Mouse (Mus musculus) liver (tissue): ENCODE data around the gene Foxn3.

ENCODE experiments used
- DNase-seq: peaks from one replicate; pipeline ENCODE4 v3.0.0-alpha.2; 2020; ENCODE audit warnings: mixed read lengths

Gene Foxn3

GRCm38 (mm10) chr12:99380124-99380523 is 183.3 kb downstream of the Foxn3 start:
- DNase-seq: no peak

- DNase-seq: no peak
Measured at GRCm38 (mm10) chr12:99378284-99378683, 185.1 kb downstream of the Foxn3 start.

- DNase-seq: no peak
Measured at GRCm38 (mm10) chr12:99377705-99378104, 185.7 kb downstream of the Foxn3 start.

- DNase-seq: no peak
Measured at GRCm38 (mm10) chr12:99377069-99377468, 186.3 kb downstream of the Foxn3 start.

- DNase-seq: no peak
Measured at GRCm38 (mm10) chr12:99375878-99376454, 187.4 kb downstream of the Foxn3 start.

GRCm38 (mm10) chr12:99375426-99375825 is 188.0 kb downstream of the Foxn3 start:
- no peak for DNase-seq

GRCm38 (mm10) chr12:99374099-99374600 is 189.2 kb downstream of the Foxn3 start:
- DNase-seq: no peak

- DNase-seq: no peak
Measured at GRCm38 (mm10) chr12:99373584-99373983, 189.8 kb downstream of the Foxn3 start.

GRCm38 (mm10) chr12:99371500-99371899 is 191.9 kb downstream of the Foxn3 start:
- no peak for DNase-seq

GRCm38 (mm10) chr12:99368251-99368650 is 195.1 kb downstream of the Foxn3 start:
- no peak for DNase-seq

- DNase-seq: no peak
Measured at GRCm38 (mm10) chr12:99365999-99366398, 197.4 kb downstream of the Foxn3 start.

GRCm38 (mm10) chr12:99364201-99364600 is 199.2 kb downstream of the Foxn3 start:
- no peak for DNase-seq

GRCm38 (mm10) chr12:99363024-99363423 is 200.4 kb downstream of the Foxn3 start:
- no peak for DNase-seq

- no peak for DNase-seq
Measured at GRCm38 (mm10) chr12:99361752-99362132, 201.6 kb downstream of the Foxn3 start.

- no peak for DNase-seq
Measured at GRCm38 (mm10) chr12:99360958-99361751, 202.2 kb downstream of the Foxn3 start.

- DNase-seq: no peak
Measured at GRCm38 (mm10) chr12:99358698-99359097, 204.7 kb downstream of the Foxn3 start.

GRCm38 (mm10) chr12:99356660-99357059 is 206.7 kb downstream of the Foxn3 start:
- no peak for DNase-seq

- no peak for DNase-seq
Measured at GRCm38 (mm10) chr12:99353692-99354091, 209.7 kb downstream of the Foxn3 start.

- DNase-seq: no peak
Measured at GRCm38 (mm10) chr12:99352583-99352982, 210.8 kb downstream of the Foxn3 start.

GRCm38 (mm10) chr12:99352136-99352535 is 211.2 kb downstream of the Foxn3 start:
- no peak for DNase-seq

- no peak for DNase-seq
Measured at GRCm38 (mm10) chr12:99351731-99352130, 211.7 kb downstream of the Foxn3 start.

GRCm38 (mm10) chr12:99349650-99349997 is 213.8 kb downstream of the Foxn3 start:
- DNase-seq: peak; percentile 74

- no peak for DNase-seq
Measured at GRCm38 (mm10) chr12:99348940-99349649, 214.3 kb downstream of the Foxn3 start.

- DNase-seq: no peak
Measured at GRCm38 (mm10) chr12:99347512-99347911, 215.9 kb downstream of the Foxn3 start.
